Mouse (Mus musculus) right cerebral cortex, postnatal 14 days (tissue): ENCODE measurements around the gene Nop58.
"Not testable (repeated sequence)": the region's sequence is repeated elsewhere in the genome, so short reads cannot be mapped to it uniquely, and the experiment has no call there.

Source experiments
- DNase-seq: peaks from one replicate; pipeline ENCODE4 v3.0.0; 2022

Nop58 gene

DNA sequence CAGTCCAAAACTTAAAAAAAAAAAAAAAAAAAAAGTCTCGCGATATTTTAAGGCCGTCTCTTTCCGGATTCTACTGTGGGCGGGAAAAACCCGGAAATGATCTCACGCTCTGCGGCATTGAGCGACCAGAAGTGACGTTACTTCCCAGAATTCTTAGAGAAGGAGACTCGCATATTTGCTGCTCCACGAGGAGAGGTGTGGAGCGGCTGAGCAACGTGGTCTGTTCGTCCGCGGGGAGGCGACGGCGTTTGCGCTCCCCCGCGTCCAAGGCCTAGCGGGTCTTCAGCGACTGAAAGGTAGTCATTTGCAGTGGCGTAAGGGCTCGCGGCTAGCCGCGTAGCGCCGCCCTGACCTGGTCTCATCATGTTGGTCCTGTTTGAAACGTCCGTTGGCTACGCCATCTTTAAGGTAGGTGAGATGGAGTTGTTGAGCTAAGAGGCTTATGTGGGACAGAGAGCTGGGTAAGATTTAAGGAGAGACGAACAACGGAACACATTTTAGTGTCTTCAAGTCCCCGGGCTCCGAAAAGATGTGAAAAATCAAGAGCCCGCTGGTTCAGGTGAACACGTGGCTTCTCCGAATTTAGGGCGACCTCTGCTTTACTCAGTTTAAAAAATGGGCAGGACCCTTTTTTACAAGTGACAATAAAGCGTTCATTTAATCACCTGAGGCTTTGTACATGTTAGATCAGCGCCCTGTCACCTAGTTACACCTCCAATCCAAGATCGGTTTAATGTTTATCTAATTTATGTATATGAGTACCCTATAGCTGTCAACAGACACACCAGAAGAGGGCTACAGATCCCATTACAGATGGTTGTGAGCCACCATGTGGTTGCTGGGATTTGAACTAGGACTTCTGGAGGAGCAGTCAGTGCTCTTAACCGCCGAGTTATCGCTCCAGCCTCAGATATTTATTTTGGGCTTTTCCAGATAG, at the start of gene Nop58:
Gene Nop58, plus strand, starts transcription at position 153 of the 937 bp plus-strand sequence.
- DNase-seq = peak; percentile 77

DNA sequence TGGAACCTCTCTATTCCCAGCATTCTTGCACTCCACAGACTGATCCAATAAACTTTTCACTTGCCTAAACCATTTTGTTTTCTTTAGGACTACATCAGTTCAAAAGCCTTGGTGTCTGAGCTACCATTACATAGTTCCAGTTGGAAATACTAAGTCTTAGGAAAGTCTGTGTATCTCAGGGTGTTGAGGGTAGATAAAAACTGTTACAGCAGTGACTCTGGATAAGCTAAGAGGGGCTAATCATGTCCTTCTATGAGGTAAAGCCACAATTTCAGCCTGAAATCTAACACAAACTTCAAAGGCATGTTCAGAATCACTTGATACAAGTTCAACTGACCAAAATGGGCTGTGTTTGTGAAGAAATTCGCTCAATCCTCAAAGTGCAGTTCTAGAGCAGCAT, 48.4 kb upstream of the Nop58 start:
- no peak for DNase-seq

DNA sequence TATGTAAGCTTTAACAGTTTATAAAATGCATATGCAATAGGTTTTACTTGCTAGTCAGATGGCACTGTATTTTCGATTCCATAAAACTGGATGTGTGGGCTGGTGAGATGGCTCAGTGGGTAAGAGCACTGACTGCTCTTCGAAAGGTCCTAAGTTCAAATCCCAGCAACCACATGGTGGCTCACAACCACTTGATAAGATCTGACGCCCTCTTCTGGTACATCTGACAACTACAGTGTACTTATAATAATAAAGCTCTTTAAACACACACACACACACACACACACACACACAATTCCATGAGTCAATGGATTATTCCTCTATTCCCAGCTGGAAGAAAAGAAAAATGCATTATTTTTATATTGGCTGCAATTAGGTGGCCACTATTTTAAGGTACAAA, 46.4 kb upstream of the Nop58 start:
- no peak for DNase-seq

DNA sequence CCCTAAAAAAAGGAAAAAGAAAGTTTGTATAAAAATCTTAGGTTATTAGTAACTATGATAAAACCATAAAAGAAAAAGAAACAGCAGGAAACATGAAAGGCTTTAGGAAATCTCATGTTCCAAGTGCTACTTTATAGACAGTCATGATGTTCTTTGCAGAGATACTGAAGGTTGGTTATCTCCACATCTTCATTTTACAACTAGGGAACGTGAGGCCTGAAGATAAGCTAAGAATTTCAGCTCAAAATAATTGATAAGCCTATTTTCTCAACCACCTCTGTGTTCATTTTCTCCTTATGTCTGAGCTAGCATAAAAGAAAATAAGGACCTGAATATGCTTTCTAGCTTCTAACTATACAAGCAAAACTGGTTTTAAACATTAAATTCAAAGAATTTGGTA, 42.3 kb upstream of the Nop58 start:
- no peak for DNase-seq

DNA sequence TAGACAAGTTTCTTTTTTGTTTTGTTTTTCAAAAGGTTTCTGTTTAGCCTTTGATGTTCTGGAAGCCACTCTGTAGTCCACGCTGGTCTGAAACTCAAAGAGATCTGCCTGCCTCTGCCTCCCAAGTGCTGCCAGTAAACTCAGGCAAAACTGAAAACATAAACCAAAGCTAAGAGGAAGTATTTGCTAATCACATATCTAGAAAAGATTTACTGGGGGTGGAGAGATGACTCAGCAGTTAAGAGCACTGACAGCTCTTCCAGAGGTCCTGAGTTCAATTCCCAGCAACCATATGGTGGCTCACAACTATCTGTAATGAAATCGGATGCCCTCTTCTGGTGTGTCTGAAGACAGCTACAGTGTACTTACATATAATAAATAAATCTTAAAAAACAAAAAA, 38.3 kb upstream of the Nop58 start:
- not testable (repeated sequence) for DNase-seq

DNA sequence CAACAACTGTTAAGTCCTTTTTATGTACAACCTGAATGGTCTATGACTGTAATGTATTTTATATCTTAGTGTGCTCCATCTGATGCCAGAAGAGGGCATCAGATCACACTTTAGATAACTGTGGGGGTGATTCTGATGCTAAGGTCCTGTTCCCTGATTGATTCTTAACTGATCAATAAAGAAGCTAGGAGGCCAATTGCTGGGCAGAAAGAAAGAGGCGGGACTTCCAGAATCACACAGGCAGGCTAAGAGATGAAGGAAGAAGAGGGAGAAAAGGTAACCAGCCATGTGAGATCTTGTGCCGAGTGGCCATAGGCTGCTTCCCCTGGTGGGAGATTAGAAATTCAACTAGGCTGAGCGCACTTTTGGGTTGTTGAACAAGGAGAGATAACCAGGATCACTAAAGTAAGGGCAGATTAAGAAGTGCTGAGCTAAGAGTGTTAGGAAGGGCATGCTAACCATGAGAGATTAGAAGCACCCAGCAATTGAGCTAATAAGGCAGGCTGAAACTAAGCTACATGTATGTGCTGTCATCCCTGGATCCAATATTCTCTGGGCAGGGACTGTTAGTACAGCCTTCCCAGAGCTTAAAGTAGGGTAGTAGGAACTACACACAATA, 33.5 kb upstream of the Nop58 start:
- no peak for DNase-seq

DNA sequence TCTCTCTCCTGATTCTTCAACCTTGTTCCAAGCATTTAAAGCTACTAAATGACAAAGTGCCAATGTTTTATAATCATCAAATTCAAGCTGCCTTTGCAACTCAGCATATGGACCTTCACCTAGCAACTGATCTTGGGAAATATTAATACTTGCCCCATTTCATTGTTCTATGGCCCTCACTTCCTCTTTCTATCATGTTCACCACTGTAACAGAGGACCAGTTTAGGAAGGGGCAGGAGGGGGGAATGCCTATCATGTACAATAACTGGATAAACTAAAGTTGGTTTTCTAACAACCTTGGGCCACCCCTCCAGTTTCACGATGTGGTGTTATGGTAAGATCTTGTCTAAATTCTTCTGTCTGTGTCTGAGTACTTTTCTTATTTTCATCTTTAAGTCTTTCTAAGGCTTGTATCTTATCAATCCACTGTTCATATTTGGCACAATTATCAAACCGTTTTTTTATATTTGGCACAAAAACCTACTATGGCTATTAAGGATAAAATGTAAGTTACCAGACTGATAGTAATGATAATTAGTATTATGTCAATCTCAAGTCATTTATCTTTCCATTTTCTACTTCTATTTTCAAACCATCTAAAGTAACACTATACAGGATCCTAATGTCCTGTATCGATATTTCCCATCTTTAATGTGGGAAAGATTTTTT, 31.4 kb upstream of the Nop58 start:
- no peak for DNase-seq

DNA sequence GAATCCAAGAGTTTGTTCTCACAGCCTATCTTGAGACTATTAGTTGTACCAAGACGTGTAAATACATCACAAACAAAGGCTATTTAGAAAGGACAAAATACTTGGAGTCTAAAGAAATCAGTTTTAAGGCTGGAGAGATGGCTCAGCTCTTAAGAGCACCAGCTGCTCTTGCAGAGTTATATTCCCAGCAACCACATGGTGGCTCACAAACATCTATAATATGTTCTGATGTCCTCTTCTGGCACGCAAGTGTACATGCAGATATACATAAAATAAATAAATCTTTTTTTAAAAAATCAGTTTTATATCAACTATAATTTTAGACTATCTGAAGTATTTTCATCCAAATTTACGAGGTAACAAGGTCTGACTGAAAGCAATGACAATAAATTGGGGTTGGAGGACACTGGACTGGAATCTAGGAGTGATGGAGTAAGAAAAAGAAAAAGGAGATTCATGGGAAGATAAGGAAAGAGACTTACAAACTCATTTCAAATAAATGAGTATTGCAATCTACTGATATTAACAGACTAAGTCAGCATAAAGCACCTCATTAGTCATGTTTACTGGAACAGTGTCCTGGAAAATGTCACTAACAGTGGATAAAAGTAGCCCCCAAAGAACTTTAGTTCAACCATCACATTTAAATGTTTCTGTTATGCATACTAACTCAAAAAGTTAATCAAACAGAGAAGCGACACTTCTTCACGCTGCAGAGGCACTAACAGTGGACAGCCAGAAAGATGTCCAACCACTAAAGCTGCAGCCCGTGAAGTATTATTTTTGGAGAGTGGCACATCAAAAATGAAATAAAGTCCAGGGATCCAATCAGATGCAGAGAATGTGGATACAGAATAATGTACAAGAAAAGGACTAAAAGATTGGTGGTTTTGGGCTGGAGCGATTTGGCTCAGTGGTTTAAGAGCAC, 28.3 kb upstream of the Nop58 start:
- DNase-seq = no peak

DNA sequence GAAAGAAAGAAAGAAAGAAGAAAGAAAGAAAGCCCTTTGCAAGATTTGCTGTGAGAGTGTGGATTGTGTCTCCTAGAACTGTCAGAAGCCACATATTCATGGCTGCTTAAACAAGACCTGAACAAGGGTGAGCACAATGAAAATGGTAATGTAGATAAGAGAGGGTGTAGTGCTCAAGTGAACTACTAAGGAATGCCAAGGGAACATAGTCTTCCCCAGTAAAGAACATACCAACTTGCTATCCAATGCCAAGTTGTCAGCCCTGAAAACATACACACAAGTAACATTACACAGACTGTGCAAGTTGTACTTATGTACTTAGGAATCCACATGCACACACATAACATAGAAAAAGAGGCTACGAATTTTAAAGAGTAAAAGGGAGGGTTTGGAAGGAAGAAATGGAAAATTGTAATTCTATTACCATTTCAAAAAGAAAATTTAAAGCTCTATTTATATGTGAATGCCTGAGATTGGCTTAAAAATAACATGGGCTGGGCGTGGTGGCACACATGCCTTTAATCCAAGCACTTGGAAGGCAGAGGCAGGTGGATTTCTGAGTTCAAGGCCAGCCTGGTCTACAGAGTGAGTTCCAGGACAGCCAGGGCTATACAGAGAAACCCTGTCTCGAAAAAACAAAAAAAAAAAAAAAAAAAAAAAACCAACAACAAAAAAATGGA, 21.2 kb upstream of the Nop58 start:
- DNase-seq = no peak

DNA sequence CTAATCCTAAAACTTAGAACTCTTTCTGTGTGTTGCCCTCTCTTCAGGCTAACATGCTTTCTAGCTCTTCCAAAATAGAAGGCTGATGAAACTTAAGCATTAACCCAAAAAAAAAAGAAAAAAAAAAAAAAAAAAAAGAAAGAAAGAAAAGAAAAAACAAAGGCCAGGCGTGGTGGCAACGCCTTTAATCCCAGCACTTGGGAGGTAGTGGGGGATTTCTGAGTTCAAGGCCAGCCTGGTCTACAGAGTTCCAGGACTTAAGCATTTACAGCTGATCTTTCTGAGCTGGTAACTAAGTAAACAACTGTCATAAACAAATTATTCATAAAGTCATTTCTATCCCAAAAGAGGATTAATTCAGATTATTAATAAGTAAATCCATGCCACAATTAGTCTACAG, 15.9 kb upstream of the Nop58 start:
- DNase-seq = no peak

DNA sequence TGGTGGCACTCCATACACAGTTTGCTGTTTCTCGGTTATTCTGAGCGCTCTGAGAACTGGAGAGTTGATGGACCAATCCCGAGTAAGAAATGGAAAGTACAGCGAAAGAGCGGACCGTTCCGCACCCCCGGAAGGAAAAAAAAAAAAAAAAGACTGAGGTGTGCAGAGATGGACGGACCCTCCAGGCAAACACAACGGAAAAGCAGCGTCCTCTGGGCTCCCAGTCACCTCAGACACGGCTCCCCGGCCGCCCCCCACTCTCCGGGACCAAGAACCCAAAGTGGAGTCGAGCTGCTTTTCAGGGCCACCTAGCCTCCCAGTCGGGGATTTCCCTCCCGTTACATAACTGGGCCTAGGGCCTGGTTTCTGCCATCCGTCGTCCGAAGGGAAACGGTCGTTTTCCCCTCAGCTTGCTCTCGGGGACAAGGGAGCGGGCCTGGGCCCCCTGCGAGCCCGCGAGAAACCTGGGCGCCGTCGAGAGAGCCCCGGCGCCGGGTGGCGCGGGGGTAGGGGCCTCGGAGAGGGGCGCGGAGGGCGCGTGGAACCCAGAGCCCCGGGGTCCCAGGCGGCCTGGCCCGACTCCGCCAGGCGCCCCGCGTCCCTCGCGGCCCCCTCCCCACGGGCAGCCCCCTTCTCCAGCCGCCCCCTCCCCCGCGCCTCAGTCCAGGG, 14.7 kb upstream of the Nop58 start:
- peak; percentile 18 for DNase-seq

DNA sequence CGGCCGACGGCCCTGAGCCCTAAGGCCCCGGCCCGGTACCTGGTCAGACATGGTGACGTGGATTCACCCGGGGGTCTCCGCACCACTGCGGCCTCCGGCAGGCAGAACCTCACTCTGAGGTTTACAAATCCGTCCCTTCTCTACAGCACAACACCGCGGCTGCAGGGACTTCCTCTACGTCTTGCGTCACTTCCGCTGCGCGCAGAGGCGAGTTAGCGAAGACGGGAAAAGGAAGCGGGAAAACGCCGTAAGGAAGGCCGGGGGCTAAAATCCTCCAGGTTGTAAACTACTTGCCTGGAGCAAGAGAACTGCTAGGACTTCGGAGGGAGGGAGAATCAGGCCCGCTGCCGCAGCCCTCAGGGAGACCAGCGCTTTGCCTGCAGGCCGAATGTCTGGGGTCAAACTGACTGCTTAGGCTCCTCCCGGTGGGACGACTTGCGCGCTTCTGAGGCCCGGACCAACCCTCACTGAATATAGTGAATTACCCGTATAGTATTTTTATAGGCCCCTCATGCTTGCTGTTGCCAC, 14.1 kb upstream of the Nop58 start, which contains the start of gene Sumo1:
Gene Sumo1, minus strand, starts transcription at position 194 of the 528 bp plus-strand sequence.
- DNase-seq = peak; percentile 87

DNA sequence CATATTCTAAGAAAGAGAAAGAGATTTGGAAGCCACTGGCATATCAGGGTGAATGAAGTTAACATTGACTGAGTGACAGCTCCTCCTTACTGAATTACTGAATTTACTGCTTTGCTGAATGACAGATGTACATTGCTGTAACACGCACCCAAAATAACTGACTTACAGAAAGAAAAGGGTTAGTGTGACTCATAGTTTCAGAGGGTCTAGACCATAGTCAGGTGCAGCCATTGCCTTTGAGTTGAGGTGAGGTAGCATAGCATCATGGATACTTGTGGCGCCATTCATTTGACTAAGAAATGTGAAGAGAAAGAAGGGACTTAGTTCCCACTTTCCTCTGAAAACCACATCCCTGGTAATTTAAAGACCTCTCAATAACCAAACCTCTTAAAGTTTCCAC, 11.1 kb upstream of the Nop58 start:
- no peak for DNase-seq

DNA sequence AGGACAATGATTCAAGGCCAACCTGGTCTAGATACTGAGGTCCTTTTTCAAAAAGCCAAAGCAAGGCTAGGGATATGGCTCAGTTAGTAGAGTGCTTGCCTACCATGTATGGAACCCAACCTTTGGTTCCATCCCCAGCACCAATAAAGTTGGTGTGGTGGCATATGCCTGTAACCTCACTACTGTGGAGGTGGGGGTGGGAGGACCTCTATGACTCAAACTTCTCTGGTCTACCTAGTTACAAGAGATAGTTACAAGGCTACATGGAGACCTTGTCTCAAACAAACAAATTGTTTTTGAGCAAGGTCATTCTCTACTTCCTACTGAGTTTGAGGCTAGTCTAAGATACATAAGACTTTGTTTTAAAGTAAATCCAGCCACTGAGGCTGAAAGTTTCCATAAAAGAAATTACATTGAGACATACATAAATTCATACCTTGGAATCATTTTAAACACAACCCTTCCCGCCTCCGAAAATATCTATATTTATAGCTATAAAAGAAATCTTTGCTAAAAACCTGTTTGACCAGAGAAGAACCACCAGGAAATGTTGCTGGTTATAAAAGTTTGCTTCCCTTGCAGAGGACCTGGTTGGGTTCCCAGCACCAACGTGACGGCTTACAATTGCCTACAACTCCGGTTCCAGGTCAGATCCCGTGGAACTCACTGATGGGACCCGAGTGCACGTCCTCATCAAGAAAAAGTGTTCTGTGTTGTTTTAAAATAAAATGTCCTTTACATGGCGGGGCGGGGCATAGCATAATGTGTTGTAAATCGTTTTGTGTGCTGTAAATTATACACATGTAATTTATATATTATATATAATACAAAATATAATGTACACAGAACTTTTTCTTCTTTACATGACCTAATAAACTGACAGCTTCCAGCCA, 599 bp upstream of the Nop58 start:
- DNase-seq = peak; percentile 7

DNA sequence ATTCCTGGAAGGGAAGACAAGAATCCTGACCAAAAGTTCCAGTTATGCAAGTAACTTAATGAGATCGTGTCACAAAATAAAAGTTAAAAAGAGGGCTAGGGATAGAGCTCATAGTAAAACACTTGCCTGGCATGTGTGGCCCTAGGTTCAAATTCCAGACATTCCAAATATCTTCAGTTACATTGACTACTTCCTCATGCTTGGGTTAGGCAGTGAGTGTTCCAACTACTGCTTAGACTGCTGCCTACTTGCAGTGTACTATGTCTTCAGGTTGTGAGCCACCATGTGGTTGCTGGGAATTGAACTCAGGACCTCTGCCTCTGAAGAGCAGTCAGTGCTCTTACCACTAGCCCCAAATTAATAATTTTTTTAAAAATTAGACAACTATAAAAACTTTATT, 2.7 kb downstream of the Nop58 start:
- no peak for DNase-seq

DNA sequence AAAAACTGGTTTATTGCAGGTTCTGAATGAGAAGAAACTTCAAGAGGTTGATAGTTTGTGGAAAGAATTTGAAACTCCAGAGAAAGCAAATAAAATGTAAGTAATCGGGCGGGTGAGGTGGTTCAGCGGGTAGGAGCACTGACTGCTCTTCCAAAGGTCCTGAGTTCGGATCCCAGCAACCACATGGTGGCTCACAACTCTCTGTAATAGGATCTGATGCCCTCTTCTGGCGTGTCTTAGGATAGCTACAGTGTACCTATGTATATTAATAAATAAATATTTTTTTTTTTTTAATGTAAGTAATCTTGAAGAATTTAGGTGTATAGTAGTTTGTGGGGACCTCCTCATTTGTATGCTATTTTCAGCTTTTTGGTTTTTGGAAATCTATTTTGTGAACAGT, 5.7 kb downstream of the Nop58 start:
- no peak for DNase-seq

DNA sequence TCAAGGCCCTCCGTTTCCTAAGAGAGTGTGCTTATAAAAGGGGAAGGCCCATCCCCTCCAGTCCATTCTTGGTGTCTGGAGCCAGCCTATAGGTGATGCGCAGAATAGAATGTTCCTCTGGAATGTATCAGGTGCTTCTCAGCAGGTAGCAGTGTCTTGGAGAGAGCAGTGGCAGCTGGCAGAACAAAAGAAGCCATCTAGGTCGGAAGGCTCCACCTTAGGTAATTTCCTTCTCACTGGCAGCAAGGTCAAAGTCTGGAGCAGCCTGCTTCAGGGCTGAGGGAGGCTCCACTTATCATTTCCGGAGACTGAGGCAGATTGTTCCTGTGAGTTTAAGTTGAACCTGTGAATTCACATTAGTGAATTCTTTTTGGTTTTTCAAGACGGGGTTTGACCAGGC, 13.0 kb downstream of the Nop58 start:
- no peak for DNase-seq

DNA sequence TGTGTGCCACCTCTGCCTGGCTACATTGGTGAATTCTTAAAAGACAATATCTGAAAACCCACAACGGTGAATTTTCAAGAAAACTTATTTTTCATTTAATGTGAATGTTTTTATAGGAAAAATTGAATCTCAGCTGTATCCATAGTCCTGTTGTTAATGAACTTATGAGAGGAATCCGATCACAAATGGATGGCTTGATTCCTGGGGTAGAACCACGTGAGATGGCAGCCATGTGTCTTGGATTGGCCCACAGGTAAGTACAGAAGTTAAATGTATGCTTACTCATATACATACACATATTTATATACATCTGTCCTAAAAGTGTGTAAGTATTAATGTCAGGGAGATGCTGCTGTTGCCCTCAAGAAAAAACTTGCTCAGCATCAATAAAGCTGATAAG, 13.4 kb downstream of the Nop58 start:
- no peak for DNase-seq

DNA sequence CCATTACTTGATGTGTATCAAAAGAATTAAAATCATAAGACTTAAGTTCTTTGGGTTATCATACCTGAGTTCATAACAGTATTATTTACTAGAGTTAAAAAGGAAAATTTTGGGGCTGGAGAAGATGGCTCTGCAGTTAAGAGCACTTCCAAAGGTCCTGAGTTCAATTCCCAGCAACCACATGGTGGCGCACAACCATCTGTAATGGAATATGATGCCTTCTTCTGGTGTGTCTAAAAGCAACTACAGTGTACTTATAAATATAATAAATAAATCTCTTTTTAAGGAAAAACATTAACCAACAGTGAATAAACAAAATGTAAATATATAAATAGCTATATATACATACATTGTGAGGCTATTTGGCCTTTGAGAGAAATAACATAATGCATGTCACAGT, 17.0 kb downstream of the Nop58 start:
- no peak for DNase-seq

DNA sequence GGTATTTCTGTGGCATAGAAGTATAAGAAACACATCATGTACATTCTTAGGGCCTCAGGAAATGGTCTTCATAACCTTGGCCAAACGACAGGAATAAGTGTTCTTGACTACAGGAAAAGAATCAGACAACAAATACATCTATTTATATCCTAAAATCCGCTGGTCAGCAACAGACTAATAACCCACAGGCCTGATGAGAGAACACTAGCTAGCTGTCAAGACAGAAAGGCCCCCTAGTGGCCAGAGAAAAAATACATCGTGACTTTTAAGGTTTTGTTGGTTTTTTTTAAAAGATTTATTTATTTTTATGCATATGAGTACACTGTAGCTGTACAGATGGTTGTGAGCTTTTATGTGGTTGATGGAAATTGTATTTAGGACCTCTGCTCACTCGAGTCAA, 35.1 kb downstream of the Nop58 start:
- no peak for DNase-seq
